Mouse (Mus musculus): ENCODE results near the gene 4930469K13Rik.

The 4930469K13Rik gene

GRCm38 (mm10) chr11:34031015-34031805 lies 67.1 kb downstream of the 4930469K13Rik start:
- TF ChIP-seq GATA4 (IDR thresholded peaks at IDR 0.05; ENCODE audit: insufficient replicate concordance, low read length), result no peak

DNA sequence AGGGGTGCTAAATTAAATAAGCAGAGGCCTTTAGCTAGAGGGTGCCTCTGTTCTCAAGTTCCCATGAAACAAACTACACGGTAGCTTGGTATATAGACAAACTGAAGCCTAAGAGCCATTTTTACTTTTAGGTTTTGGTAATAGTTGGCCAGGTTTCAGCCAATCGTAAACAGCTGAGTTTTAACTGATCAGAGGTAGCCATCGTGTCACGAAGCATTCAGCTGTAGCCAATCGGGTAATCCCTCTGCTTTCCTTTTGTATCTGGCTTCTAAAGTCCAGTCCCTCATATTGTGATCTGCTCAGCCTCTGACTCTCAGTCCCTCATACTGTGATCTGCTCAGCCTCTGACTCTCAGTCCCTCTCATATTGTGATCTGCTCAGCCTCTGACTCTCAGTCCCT lies 68.7 kb downstream of the 4930469K13Rik start:
- TF ChIP-seq GATA4 (IDR thresholded peaks at IDR 0.05; ENCODE audit: insufficient replicate concordance, low read length), result no peak

- no peak for TF ChIP-seq GATA4 (IDR thresholded peaks at IDR 0.05; ENCODE audit: insufficient replicate concordance, low read length)
Observed at GRCm38 (mm10) chr11:34025091-34025490, 73.3 kb downstream of the 4930469K13Rik start.

DNA sequence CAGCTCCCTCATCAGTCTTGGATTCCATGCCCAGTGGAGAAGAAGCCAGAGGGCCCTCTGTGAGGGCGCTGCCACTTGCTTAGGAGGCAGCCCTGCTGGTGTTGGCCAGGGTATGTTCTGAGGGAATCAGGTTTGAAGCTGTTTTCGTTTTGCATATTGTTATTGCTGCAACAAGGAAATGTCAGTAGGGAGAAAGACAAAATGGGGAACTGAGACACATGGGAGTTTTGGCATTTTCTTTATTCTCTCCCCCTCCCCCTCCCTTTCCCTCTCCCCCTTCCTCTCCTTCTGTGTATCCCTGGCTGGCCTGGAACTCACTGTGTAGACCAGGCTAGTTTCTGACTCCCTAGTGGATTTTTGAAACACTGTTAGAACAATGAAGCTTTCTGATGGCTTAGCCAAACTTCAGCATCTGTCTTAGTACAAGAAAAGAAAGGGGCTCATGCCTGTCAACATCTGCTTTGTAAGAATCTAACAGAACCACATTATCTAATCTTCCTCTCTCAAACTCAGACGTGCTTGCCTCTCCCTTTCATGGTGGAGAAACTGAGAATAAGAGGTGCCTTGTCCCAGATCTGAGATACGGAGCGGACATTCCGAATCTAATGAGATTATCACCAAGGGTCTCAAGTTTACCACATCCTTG lies 86.2 kb downstream of the 4930469K13Rik start:
- TF ChIP-seq GATA4 (IDR thresholded peaks at IDR 0.05; ENCODE audit: insufficient replicate concordance, low read length), result no peak

DNA sequence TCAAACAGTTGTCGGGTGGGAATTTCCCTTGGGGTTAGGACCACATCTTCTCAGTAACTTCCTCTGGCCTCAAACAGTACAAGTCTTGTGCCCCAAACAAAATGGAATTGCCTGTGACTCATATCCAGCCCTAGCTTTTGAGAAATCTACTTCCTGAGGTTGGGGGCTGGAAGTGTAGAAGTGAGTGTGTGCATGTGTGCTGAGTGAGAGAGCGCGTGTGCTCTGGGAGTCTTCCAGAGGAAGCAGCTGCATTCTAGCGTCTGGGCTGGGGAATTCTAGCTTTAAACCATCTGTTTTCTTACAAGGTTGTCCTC lies 87.5 kb downstream of the 4930469K13Rik start:
- no peak for TF ChIP-seq GATA4 (IDR thresholded peaks at IDR 0.05; ENCODE audit: insufficient replicate concordance, low read length)

DNA sequence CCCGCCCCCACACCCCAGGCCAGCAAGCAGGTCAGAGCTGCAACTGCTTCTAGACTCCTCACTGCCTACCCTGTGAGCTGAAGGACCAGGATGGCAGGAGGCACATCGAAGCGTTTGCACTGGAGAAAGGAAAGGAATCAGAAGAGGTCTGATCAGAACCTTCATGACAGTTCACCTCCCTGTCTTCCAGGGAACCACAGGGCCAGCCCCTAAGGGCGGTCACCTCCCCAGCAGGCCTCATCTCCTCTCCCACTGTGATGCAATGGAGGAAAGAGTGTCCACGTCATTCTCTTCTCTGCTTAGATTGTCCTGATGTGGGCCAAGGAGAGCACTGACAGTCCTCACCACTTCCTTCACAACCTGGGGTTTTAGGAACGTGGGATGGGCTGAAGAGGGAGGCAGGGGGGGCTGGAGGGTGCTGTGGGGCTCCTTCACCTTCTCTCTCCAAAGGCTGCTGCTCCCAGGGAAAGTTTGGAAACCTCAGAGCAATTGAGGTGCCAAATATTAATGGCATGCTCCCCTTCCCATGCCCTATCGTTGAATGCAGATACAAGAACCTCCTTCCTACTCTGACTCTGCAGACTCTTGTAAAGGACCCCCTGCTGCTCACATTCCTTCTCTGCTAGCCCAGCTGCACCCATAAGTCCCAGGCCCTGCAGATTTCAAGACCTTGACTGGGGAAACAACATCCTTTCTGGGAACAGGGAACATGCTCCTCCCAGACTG lies 88.1 kb downstream of the 4930469K13Rik start:
- TF ChIP-seq GATA4 (IDR thresholded peaks at IDR 0.05; ENCODE audit: insufficient replicate concordance, low read length), result no peak

DNA sequence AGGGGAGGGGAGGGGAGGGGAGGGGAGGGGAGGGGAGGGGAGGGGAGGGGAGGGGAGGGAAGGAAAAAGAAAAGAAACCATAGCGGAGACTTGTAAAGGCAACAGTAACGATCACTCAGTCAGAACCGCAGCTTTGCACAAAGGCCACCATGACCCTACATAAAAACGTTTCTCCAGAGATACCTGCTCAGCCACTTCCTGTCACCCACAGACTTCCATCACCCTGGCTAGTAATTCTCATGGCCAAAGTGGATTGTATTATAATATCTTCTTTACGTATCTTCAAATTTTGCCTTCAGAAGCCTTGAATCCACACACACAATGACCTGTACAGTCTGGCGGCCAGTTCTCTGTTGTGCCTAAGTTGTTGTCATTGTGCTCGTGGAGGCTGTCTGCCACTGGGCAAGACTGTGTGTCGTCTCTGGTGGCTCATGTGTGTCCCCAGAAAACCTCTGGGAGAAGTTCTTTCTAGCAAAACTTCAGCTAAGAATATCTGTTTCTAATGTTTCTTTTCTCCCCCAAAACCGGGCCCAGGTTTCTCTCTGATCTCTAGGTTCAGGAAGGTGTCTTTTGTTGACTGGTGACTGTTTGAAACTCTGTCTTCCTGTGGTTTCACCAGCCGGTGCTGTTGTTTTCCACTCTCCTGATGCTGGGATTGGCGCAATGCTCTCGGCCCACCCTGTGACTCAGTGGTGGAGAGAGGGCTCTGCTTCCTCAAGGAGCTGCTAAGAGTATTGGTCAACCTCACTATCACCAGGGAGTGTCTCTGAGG lies 88.9 kb downstream of the 4930469K13Rik start:
- TF ChIP-seq GATA4 (IDR thresholded peaks at IDR 0.05; ENCODE audit: insufficient replicate concordance, low read length), result no peak

DNA sequence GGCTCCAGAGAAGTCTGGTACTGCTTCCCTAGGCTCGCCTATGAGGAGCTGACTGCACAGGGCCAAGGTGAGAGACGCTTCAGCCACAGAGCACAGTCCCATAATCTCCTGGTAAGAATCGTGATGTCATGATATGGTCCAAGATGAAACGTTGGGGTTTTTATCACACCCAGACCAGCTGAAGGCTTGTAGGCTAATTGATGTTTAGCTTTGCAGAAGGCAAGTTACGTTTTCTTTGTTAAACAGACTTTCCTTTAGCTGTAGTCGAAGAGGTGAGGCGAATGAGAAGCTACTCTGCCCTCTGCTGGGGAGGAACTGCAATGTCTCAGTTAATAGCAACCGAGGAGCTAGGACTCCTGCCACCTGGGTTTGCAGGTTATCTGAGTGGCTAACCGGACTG lies 89.7 kb downstream of the 4930469K13Rik start:
- TF ChIP-seq GATA4 (IDR thresholded peaks at IDR 0.05; ENCODE audit: insufficient replicate concordance, low read length), result no peak

GRCm38 (mm10) chr11:34008214-34008613 lies 90.1 kb downstream of the 4930469K13Rik start:
- no peak for TF ChIP-seq GATA4 (IDR thresholded peaks at IDR 0.05; ENCODE audit: insufficient replicate concordance, low read length)

GRCm38 (mm10) chr11:34007616-34008015 lies 90.7 kb downstream of the 4930469K13Rik start:
- no peak for TF ChIP-seq GATA4 (IDR thresholded peaks at IDR 0.05; ENCODE audit: insufficient replicate concordance, low read length)

DNA sequence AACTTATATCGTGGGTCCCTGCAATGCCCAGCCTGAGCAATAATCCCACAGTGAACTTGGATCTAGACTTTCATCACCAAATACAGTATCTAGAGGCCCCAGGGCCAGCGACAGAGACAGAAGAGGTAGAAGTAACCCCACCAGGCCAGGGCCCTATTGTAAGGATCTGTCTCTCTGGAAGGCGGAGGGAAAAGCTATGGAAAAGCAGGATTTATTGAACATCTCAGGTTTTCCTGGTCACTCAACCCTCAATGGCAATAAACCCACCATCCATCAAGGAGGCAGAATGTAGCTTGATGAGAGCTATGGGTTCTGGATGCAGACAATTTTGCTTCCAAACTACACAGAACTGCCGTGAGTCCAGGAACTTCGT lies 95.8 kb downstream of the 4930469K13Rik start:
- TF ChIP-seq GATA4 (IDR thresholded peaks at IDR 0.05; ENCODE audit: insufficient replicate concordance, low read length), result no peak

- no peak for TF ChIP-seq GATA4 (IDR thresholded peaks at IDR 0.05; ENCODE audit: insufficient replicate concordance, low read length)
Observed at GRCm38 (mm10) chr11:34001938-34002592, 96.3 kb downstream of the 4930469K13Rik start.

DNA sequence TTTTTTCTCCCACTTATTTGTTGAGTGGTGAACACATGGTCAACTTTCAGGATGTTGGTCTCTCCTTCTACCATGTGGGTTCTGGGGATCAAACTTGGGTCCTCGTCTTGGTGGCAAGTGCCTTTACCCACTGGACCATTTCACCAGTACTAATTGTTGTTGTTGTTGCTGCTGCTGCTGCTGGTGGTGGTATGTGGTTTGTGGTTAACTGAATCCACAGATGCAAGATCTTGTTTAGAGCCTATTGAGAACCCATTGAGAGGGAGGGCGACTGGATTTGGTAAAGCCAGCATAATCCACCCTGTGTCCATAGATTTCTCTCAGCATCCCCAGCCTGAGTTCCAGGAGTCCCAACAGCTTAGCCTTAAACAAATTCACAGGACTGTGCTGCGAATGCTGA lies 97.9 kb downstream of the 4930469K13Rik start:
- no peak for TF ChIP-seq GATA4 (IDR thresholded peaks at IDR 0.05; ENCODE audit: insufficient replicate concordance, low read length)

GRCm38 (mm10) chr11:33998244-33998643 lies 100.1 kb downstream of the 4930469K13Rik start:
- no peak for TF ChIP-seq GATA4 (IDR thresholded peaks at IDR 0.05; ENCODE audit: insufficient replicate concordance, low read length)

GRCm38 (mm10) chr11:33993496-33993895 lies 104.9 kb downstream of the 4930469K13Rik start:
- TF ChIP-seq GATA4 (IDR thresholded peaks at IDR 0.05; ENCODE audit: insufficient replicate concordance, low read length), result no peak
